Mouse (Mus musculus): ENCODE measurements around the gene Catspere2. TPM values are rescaled to one million over a fixed set of nuclear protein-coding genes. Genes with fewer than 3 reads are reported as not detected.
"Not testable (repeated sequence)": the region's sequence is repeated elsewhere in the genome, so short reads cannot be mapped to it uniquely, and the experiment has no call there.

Catspere2 gene
- polyA plus RNA-seq (2015; fragmentation: Nextera tagmentation; extraction: Ambion mirVana), result 0.19 and 0.23 TPM in 2 replicates

- H3K9me3 ChIP-seq (replicated peaks); H3K36me3 ChIP-seq; H3K27me3 ChIP-seq; H3K4me1 ChIP-seq: not testable (repeated sequence)
- Histone ChIP-seq H3K4me3 (replicated peaks) (peak within 1 kb of the TSS; percentile 68), H3K4me2 (peak within 1 kb of the TSS; percentile 70), H3K27ac (peak within 1 kb of the TSS; percentile 64; the same call in 1 of the 2 replicates), H3K9ac (peak within 1 kb of the TSS; percentile 44)
- WGBS, result under 1% methylated on average over 21 of the region's 21 CpGs
- ATAC-seq (replicated peaks; ENCODE audit: low FRiP score), result peak; percentile 99
Measured at GRCm38 (mm10) chr1:177983024-177983450, at the start of gene Catspere2. Gene Catspere2, plus strand, starts transcription at chr1:177983423.

GRCm38 (mm10) chr1:177940422-177940977 lies 42.7 kb upstream of the Catspere2 start:
- H3K4me3 ChIP-seq (replicated peaks); H3K4me2 ChIP-seq; H3K36me3 ChIP-seq; H3K9me3 ChIP-seq (replicated peaks); H3K27ac ChIP-seq; H3K27me3 ChIP-seq; H3K9ac ChIP-seq; H3K4me1 ChIP-seq: not testable (repeated sequence)
- WGBS, result 6% methylated on average over 3 of the region's 4 CpGs
- ATAC-seq (replicated peaks; ENCODE audit: low FRiP score), result peak; percentile 49; the same call in 1 of the 2 replicates

GRCm38 (mm10) chr1:177981276-177981675 lies 1.9 kb upstream of the Catspere2 start:
- Histone ChIP-seq H3K27ac (no peak overlapping the region), H3K27me3 (no peaks in the 10 kb centered on the region), H3K9ac (no peak overlapping the region), H3K36me3 (no peaks in the 10 kb centered on the region), H3K9me3 (replicated peaks) (no peaks in the 10 kb centered on the region), H3K4me3 (replicated peaks) (no peak overlapping the region), H3K4me1 (peaks cover 4% of the 10 kb centered on the region; the same call in 1 of the 2 replicates), H3K4me2 (no peak overlapping the region)
- 75% methylated on average over 1 of the region's 1 CpGs for WGBS
- ATAC-seq (replicated peaks; ENCODE audit: low FRiP score), result no peak

GRCm38 (mm10) chr1:177983582-177983981 lies 359 bp downstream of the Catspere2 start:
- not testable (repeated sequence) for H3K4me1 ChIP-seq; H3K36me3 ChIP-seq; H3K9me3 ChIP-seq (replicated peaks); H3K27me3 ChIP-seq
- Histone ChIP-seq H3K27ac (peak overlapping the region; percentile 64; the same call in 1 of the 2 replicates), H3K4me3 (replicated peaks) (peak overlapping the region; percentile 68), H3K4me2 (peak overlapping the region; percentile 70), H3K9ac (peak overlapping the region; percentile 44)
- ATAC-seq (replicated peaks; ENCODE audit: low FRiP score), result peak; percentile 60
- WGBS, result 0% methylated on average over 18 of the region's 41 CpGs

- Histone ChIP-seq H3K27me3 (no peaks in the 10 kb centered on the region), H3K9me3 (replicated peaks) (no peaks in the 10 kb centered on the region), H3K36me3 (no peaks in the 10 kb centered on the region), H3K4me3 (replicated peaks) (peak overlapping the region; percentile 27), H3K4me2 (peak overlapping the region; percentile 51), H3K4me1 (peaks cover 4% of the 10 kb centered on the region; the same call in 1 of the 2 replicates), H3K27ac (no peak overlapping the region), H3K9ac (no peak overlapping the region)
- WGBS, result 59% methylated on average over 9 of the region's 9 CpGs
- no peak for ATAC-seq (replicated peaks; ENCODE audit: low FRiP score)
Measured at GRCm38 (mm10) chr1:177984206-177984605, 983 bp downstream of the Catspere2 start.

GRCm38 (mm10) chr1:177987476-177987875 lies 4.3 kb downstream of the Catspere2 start:
- not testable (repeated sequence) for H3K36me3 ChIP-seq; H3K9ac ChIP-seq; H3K4me3 ChIP-seq (replicated peaks); H3K4me1 ChIP-seq; H3K27ac ChIP-seq; H3K9me3 ChIP-seq (replicated peaks); H3K27me3 ChIP-seq; H3K4me2 ChIP-seq; ATAC-seq (replicated peaks; ENCODE audit: low FRiP score)
- 90% methylated on average over 1 of the region's 1 CpGs for WGBS

DNA sequence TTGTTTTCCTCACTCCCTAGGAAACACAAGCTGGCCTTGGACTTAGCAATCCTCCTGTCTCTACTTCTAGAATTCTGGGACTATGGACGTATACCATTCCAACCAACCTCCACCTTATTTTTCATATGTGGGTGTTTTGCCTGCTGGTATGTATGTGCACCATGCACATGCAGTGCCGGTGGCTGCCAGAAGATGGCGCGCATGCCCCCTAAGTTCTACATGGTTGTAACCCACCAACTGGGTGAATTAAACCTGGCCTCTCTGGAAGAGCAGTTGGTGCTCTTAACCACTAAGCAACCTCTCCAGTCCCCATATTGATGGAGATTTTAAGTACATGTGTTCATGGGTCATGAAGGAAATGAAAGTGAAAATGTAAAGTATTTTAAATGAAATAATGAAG lies 89.6 kb downstream of the Catspere2 start:
- H3K4me3 ChIP-seq (replicated peaks); H3K36me3 ChIP-seq; H3K9me3 ChIP-seq (replicated peaks); ATAC-seq (replicated peaks; ENCODE audit: low FRiP score); H3K4me2 ChIP-seq; H3K27ac ChIP-seq; H3K27me3 ChIP-seq; H3K9ac ChIP-seq; H3K4me1 ChIP-seq: not testable (repeated sequence)
- 59% methylated on average over 4 of the region's 4 CpGs for WGBS

DNA sequence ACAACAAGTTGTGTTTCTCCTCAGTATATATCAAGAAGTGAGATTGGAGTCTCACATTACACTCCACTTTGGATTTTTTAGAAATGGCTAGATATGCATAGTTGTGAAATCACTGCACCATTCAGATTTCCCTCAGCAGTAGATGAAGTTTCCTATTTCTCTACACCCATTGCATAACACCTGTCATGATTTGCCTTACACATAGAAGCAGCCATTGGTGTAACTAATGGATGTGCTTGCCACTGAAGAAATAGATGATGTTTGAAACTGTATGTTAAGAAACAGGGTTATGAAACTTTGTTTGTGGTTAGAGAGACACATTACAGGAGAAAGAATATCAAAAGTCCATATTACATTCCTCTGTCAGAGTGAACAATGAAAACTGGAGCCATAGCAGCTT lies 114.6 kb downstream of the Catspere2 start:
- not testable (repeated sequence) for H3K4me2 ChIP-seq; H3K9ac ChIP-seq; H3K9me3 ChIP-seq (replicated peaks); H3K4me3 ChIP-seq (replicated peaks); H3K27me3 ChIP-seq; ATAC-seq (replicated peaks; ENCODE audit: low FRiP score); H3K36me3 ChIP-seq; H3K27ac ChIP-seq; H3K4me1 ChIP-seq

DNA sequence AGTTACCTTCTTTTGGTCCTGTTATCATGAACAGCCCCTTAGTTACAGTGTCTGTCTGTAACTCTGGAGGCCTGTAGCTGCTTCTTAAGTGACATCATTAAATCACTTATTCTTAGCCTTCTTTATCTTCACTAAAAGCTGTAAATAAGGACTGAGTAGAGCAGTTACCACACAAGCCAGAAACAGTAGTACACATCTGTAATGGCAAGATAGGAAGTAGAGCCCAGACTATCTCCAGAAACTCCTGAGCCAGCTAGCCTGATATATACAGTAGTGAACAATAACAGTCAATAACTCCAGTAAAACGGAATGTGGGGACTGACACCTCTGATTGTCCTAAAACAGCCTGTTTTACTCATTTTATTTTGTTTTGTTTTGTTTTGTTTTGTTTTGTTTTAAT lies 125.3 kb downstream of the Catspere2 start:
- not testable (repeated sequence) for H3K4me2 ChIP-seq; H3K27me3 ChIP-seq; H3K27ac ChIP-seq; H3K4me3 ChIP-seq (replicated peaks); H3K9ac ChIP-seq; H3K9me3 ChIP-seq (replicated peaks); ATAC-seq (replicated peaks; ENCODE audit: low FRiP score); H3K36me3 ChIP-seq; H3K4me1 ChIP-seq
- 65% methylated on average over 1 of the region's 1 CpGs for WGBS

DNA sequence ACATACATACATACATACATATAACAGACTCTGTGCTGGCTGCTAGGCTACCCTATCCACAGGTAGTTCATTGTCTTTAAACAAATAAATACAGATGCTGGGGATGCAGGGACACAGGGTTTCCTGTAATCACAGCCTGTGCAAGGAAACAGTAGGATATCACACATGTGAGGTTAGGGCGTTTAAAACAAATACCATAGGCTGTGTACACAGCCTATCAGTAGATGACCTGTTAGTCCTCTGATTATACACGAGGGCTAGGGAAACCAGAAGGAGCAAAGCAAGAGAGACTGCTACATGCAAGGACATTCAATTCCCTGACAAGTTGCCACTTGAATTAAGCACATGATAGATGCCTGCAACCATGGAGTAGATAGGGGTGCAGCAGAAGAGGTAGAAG lies 139.0 kb downstream of the Catspere2 start:
- not testable (repeated sequence) for ATAC-seq (replicated peaks; ENCODE audit: low FRiP score); H3K9ac ChIP-seq; H3K4me3 ChIP-seq (replicated peaks); H3K4me1 ChIP-seq; H3K27ac ChIP-seq; H3K9me3 ChIP-seq (replicated peaks); H3K4me2 ChIP-seq; H3K36me3 ChIP-seq; H3K27me3 ChIP-seq
- 61% methylated on average over 2 of the region's 2 CpGs for WGBS

- WGBS, result 92% methylated on average over 12 of the region's 12 CpGs
- Histone ChIP-seq H3K4me1 (no peaks in the 10 kb centered on the region), H3K9ac (no peak overlapping the region), H3K27ac (no peak overlapping the region), H3K27me3 (no peaks in the 10 kb centered on the region), H3K4me3 (replicated peaks) (no peak overlapping the region), H3K9me3 (replicated peaks) (no peaks in the 10 kb centered on the region), H3K36me3 (no peaks in the 10 kb centered on the region), H3K4me2 (no peak overlapping the region)
- ATAC-seq (replicated peaks; ENCODE audit: low FRiP score), result no peak
Measured at GRCm38 (mm10) chr1:178134288-178134687, 151.1 kb downstream of the Catspere2 start.

DNA sequence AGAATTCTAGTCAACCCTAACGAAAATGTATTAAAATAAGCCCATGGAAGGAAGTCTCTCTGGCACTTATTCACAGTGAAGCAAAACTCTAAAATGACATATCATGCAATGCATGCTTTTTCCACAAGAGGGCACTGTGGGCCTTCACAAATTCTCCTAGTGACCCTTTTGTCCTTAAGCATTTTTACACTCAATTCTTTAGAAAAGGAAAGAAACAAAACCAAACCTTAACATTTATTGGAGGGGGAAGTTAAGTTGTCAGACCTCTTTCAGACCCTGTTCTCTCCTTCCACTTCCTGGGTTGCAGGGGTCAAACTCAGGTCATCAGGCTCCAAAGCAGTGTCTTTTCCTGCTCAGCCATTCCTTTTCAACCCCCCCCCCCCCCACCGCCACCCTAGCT lies 163.3 kb downstream of the Catspere2 start:
- not testable (repeated sequence) for H3K27ac ChIP-seq; H3K4me3 ChIP-seq (replicated peaks); H3K4me2 ChIP-seq; H3K27me3 ChIP-seq; H3K9ac ChIP-seq; H3K4me1 ChIP-seq; H3K9me3 ChIP-seq (replicated peaks); H3K36me3 ChIP-seq
- ATAC-seq (replicated peaks; ENCODE audit: low FRiP score), result 0 out of 2 replicates have a peak, but pooled peaks have one; percentile 29
- WGBS, result 19% methylated on average over 2 of the region's 2 CpGs

- 0 out of 2 replicates have a peak, but pooled peaks have one; percentile 43 for ATAC-seq (replicated peaks; ENCODE audit: low FRiP score)
- H3K27ac ChIP-seq; H3K4me1 ChIP-seq; H3K36me3 ChIP-seq; H3K4me2 ChIP-seq; H3K27me3 ChIP-seq; H3K9ac ChIP-seq; H3K4me3 ChIP-seq (replicated peaks); H3K9me3 ChIP-seq (replicated peaks): not testable (repeated sequence)
- WGBS, result 39% methylated on average over 4 of the region's 4 CpGs
Measured at GRCm38 (mm10) chr1:178146915-178147314, 163.7 kb downstream of the Catspere2 start.

Data from kidney, embryonic 15.5 days (tissue).